Mouse (Mus musculus) olfactory bulb, adult 2 months (tissue): Measurements from ENCODE around the gene Rbm8a.

Source experiments
- CTCF ChIP-seq: fragments of 200-500 bp; IDR thresholded peaks from 2 replicates; pipeline ENCODE4 v1.5.1; 2012; ENCODE audit warnings: low read depth, mild to moderate bottlenecking, low read length, moderate library complexity; ENCODE audit not compliant: insufficient read depth
- POLR2A ChIP-seq: fragments of 200-500 bp; IDR thresholded peaks from 2 replicates; pipeline ENCODE4 v1.6.1; 2012; ENCODE audit warnings: mild to moderate bottlenecking, low read depth, low read length, moderate library complexity; ENCODE audit not compliant: insufficient read depth

DNA sequence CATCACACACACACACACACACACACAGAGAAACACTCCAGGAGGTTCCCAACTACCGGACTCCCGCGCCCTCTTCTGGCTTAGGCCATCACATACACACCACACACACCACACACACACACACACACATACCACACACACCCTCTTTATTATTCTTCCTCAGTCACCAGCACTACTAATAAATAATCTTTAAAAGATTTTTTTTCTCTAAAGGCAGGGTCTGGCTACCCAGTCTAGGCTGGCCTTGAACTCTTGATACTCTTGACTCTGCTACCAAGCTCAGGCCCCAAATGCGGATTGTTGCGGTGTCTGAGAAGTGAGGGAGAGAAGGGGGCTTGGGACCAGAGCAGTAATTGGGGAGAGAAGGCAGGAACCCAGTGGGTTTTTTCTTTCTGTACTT, 34.9 kb upstream of the Rbm8a start:
- no peak for TF ChIP-seq POLR2A
- no peak for TF ChIP-seq CTCF
